Mouse (Mus musculus): ENCODE data around the gene F5.

DNA sequence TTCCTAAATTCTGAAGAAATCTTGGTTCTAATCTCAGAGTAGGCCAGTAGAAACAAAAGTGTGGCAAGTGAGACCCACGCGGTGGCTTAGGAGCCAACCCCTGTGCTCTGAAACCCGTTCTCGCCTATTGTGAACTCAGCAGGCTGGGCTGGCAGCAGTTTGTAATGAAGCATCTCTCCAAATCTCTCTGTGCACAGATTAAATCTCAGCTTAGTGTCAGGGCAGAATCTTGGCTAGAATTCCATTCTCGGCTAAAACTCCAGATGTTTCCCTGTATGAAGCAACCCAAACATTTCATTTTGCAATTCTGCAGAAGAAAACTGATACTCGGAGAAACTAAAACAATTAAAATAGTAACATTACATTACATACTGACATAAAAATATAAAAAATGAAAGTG lies 63.9 kb downstream of the F5 start:
- no peak for TF ChIP-seq CTCF (IDR thresholded peaks at IDR 0.05; ENCODE audit: control insufficient read depth, insufficient read depth, insufficient replicate concordance, low read depth, low read length)
- no peak for TF ChIP-seq POLR2A (IDR thresholded peaks at IDR 0.05; ENCODE audit: control insufficient read depth, low read depth, low read length)

Data from testis, adult 2 months (tissue).